Mouse (Mus musculus) stomach, postnatal 0 days (tissue): ENCODE measurements at regions not wholly inside any gene's neighbourhood (a gene's known extent, or its start where the extent isn't known, plus 50 kb on each side); places are given as distances from the start of the nearest gene placed in this dataset.

Source experiments
- CTCF ChIP-seq: IDR thresholded peaks from 2 replicates; pipeline ENCODE4 v1.5.1; 2016; ENCODE audit warnings: antibody characterized with exemption, low read depth, mild to moderate bottlenecking, moderate library complexity
- EP300 ChIP-seq: optimal IDR thresholded peaks from 2 replicates; pipeline ENCODE3; 2016; ENCODE audit warnings: antibody characterized with exemption

GRCm38 (mm10) chr17:9917031-9917430 lies 247.5 kb upstream of the Pabpc6 start:
- TF ChIP-seq CTCF (no peak), EP300 (no peak)
